Mouse (Mus musculus) G1E (cell line): ENCODE measurements at regions not wholly inside any gene's neighbourhood (a gene's known extent, or its start where the extent isn't known, plus 50 kb on each side); places are given as distances from the start of the nearest gene placed in this dataset.

Experiments
- ATAC-seq: 2 replicates; pipeline ENCODE4 v1.8.0; 2016; ENCODE audit warnings: mild to moderate bottlenecking; ENCODE audit not compliant: insufficient number of reproducible peaks, poor library complexity, low FRiP score, severe bottlenecking; ENCODE audit errors: extremely low read depth
- DNase-seq: peaks from one replicate; pipeline ENCODE4 v3.0.0; 2012; ENCODE audit warnings: low spot score
- H3K27me3 ChIP-seq: 2 replicates; pipeline ENCODE4 v1.6.1; 2012; ENCODE audit warnings: mild to moderate bottlenecking, low read length, inconsistent platforms; ENCODE audit not compliant: insufficient read depth
- H3K36me3 ChIP-seq: replicated peaks from 2 replicates; pipeline ENCODE3; 2012; ENCODE audit warnings: mild to moderate bottlenecking, inconsistent platforms
- H3K4me1 ChIP-seq: 2 replicates; pipeline ENCODE4 v1.6.1; 2012; ENCODE audit warnings: low read depth, low read length, inconsistent platforms, mixed read lengths; ENCODE audit not compliant: insufficient read depth
- H3K4me3 ChIP-seq: 2 replicates; pipeline ENCODE4 v1.5.1; 2012; ENCODE audit warnings: low read depth, mild to moderate bottlenecking, inconsistent platforms, low read length, moderate library complexity, mixed read lengths
- H3K9me3 ChIP-seq: replicated peaks from 2 replicates; pipeline ENCODE4 v1.6.1; 2012; ENCODE audit warnings: inconsistent platforms
- CTCF ChIP-seq: IDR thresholded peaks from 2 replicates; pipeline ENCODE4 v1.5.1; 2012; ENCODE audit warnings: low read depth, low read length, inconsistent platforms, mixed read lengths
- GATA1 ChIP-seq: IDR thresholded peaks from 2 replicates; pipeline ENCODE4 v1.6.1; 2012; ENCODE audit warnings: borderline replicate concordance, low read length, inconsistent platforms, mixed read lengths
- GATA2 ChIP-seq: IDR thresholded peaks from 2 replicates; pipeline ENCODE4 v1.6.1; 2012; ENCODE audit warnings: low read depth, low read length, inconsistent platforms, borderline replicate concordance
- POLR2AphosphoS5 ChIP-seq: IDR thresholded peaks from 2 replicates; pipeline ENCODE4 v1.6.1; 2012; ENCODE audit warnings: low read depth, low read length, inconsistent platforms; ENCODE audit not compliant: insufficient replicate concordance
- TAL1 ChIP-seq: conservative IDR thresholded peaks from 2 replicates; pipeline ENCODE4 v1.6.1; 2012; ENCODE audit warnings: low read depth, low read length, inconsistent platforms, mixed read lengths

DNA sequence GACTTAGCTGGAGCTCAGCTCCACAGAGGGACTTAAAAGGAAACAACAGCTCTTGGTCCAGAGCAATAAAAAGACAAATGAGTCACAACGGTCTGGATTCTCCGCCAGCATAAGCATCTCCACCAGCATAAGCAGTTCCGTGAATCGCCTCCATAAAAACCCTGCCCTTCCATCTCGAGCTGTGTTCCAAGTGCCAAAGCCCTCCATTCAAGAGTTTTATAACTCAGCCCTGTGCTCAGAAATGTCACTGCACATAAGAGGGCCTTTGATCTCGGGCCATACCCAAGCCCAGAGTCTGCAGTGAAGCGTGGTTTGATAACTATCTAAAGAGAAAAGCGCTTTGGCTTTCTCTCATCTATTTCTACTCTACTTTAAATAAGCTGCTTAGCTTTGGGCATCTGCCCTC lies 70.8 kb upstream of the Akap13 start:
- no peaks in the 10 kb centered on the region for H3K4me1 ChIP-seq
- DNase-seq (no peak), ATAC-seq (no peak)
- H3K27me3 ChIP-seq, result no peaks in the 10 kb centered on the region
- H3K4me3 ChIP-seq, result no peak overlapping the region
- H3K9me3 ChIP-seq, result no peaks in the 10 kb centered on the region
- H3K36me3 ChIP-seq, result no peaks in the 10 kb centered on the region
- TF ChIP-seq GATA1 (no peak), TAL1 (no peak), POLR2AphosphoS5 (no peak), GATA2 (no peak), CTCF (no peak)

DNA sequence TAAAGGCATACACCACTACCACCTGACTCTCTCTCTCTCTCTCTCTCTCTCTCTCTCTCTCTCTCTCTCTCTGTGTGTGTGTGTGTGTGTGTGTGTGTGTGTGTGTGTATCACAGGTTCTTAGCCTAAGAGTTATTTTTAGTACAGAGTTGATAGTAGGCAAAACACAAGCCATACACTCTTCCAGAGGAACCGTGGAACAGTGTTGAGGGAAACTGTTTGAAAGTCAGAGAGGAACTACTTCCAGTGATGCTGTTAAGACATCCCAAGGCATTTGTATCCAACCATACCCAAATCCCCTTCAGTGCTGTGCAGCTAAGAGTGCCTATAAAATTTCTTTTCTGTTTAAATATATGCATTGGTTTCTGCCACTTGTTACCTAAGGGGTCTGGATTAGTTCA lies 68.3 kb upstream of the Akap13 start:
- no peaks in the 10 kb centered on the region; the same call in 1 of the 2 replicates for H3K9me3 ChIP-seq
- no peak overlapping the region for H3K4me3 ChIP-seq
- H3K4me1 ChIP-seq, result peaks cover 5% of the 10 kb centered on the region
- ATAC-seq, result no peak
- no peaks in the 10 kb centered on the region for H3K27me3 ChIP-seq
- TF ChIP-seq GATA2 (no peak), CTCF (no peak), TAL1 (no peak), GATA1 (no peak), POLR2AphosphoS5 (no peak)
- H3K36me3 ChIP-seq, result no peaks in the 10 kb centered on the region
- DNase-seq, result no peak

GRCm38 (mm10) chr7:75387821-75388431 lies 67.4 kb upstream of the Akap13 start:
- no peak for DNase-seq

DNA sequence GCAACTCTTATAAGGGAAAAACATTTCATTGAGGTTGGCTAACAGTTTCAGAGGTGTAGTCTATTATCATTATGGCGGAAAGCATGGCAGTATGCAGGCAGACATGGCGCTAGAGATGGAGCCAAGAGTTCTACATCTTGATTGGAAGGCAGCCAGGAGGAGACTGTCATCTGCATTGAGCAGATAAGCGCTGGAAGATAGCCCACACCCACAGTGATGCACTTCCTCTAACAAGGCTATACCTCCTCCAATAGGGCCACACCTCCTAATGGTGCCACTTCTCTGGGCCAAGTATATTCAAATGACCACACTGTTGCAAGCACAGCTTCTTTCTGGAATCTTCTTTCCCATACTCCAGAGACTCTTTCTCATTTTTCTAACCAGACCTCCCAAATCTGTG lies 65.2 kb upstream of the Akap13 start:
- TF ChIP-seq GATA1 (no peak), CTCF (no peak), TAL1 (peak; percentile 44; the same call in 1 of the 2 replicates), GATA2 (no peak)
- Histone ChIP-seq H3K36me3 (no peaks in the 10 kb centered on the region), H3K4me3 (no peak overlapping the region), H3K9me3 (no peaks in the 10 kb centered on the region; the same call in 1 of the 2 replicates), H3K4me1 (peaks cover 5% of the 10 kb centered on the region), H3K27me3 (no peaks in the 10 kb centered on the region)
- ATAC-seq (peak; percentile 80), DNase-seq (no peak)

More at GRCm38 (mm10) chr7:75387821-75388431, 67.4 kb upstream of the Akap13 start:
- H3K4me1 ChIP-seq, result peaks cover 5% of the 10 kb centered on the region
- H3K36me3 ChIP-seq, result no peaks in the 10 kb centered on the region
- TF ChIP-seq CTCF (no peak), GATA1 (no peak), POLR2AphosphoS5 (no peak), TAL1 (no peak), GATA2 (no peak)
- H3K9me3 ChIP-seq, result no peaks in the 10 kb centered on the region; the same call in 1 of the 2 replicates
- ATAC-seq, result no peak
- H3K4me3 ChIP-seq, result no peak overlapping the region
- H3K27me3 ChIP-seq, result no peaks in the 10 kb centered on the region

DNA sequence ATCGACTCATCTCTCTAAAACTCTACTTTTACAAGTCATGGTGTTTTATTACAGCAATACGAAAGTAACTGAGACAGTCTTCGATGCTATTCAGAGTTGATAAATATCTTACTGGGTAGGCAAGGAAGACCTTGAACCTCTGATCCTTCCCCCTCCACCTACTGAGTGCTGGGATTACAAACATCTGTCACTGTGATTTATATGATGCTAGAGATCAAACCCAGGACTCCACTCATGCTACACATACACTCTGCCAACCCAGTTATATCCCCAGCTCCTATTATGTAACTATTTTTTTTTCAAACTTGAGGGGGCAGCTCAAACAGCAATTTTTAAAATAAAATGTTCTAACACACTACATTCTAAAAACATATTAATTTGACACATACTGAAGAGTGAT lies 62.6 kb upstream of the Akap13 start:
- no peaks in the 10 kb centered on the region; the same call in 1 of the 2 replicates for H3K9me3 ChIP-seq
- H3K4me3 ChIP-seq, result no peak overlapping the region
- peaks cover 5% of the 10 kb centered on the region for H3K4me1 ChIP-seq
- no peaks in the 10 kb centered on the region for H3K27me3 ChIP-seq
- no peaks in the 10 kb centered on the region for H3K36me3 ChIP-seq
- DNase-seq (no peak), ATAC-seq (no peak)
- no peak for TF ChIP-seq CTCF
- TF ChIP-seq TAL1, result no peak
- TF ChIP-seq POLR2AphosphoS5, result no peak
- TF ChIP-seq GATA1, result no peak
- TF ChIP-seq GATA2, result no peak

GRCm38 (mm10) chr7:75393466-75393865 lies 61.9 kb upstream of the Akap13 start:
- no peak for ATAC-seq

More at GRCm38 (mm10) chr7:75393466-75393865, 61.9 kb upstream of the Akap13 start:
- Histone ChIP-seq H3K27me3 (no peaks in the 10 kb centered on the region), H3K9me3 (no peaks in the 10 kb centered on the region; the same call in 1 of the 2 replicates), H3K36me3 (no peaks in the 10 kb centered on the region), H3K4me1 (peaks cover 5% of the 10 kb centered on the region), H3K4me3 (no peak overlapping the region)
- TF ChIP-seq GATA2, result no peak
- TF ChIP-seq GATA1, result no peak
- TF ChIP-seq CTCF, result no peak
- no peak for TF ChIP-seq TAL1
- no peak for TF ChIP-seq POLR2AphosphoS5
- no peak for DNase-seq
